Mouse (Mus musculus) C2C12 (cell line): ENCODE results near the gene Samd4b.

ENCODE experiments used
- CEBPB ChIP-seq: IDR thresholded peaks from one replicate; pipeline ENCODE4 v1.6.1; 2011; ENCODE audit warnings: low read depth, mild to moderate bottlenecking, control low read depth, moderate library complexity
- CTCF ChIP-seq: IDR thresholded peaks from one replicate; pipeline ENCODE4 v1.5.1; 2011; ENCODE audit not compliant: control insufficient read depth, insufficient read depth, insufficient read length
- MAX ChIP-seq: IDR thresholded peaks from one replicate; pipeline ENCODE4 v1.6.1; 2011; ENCODE audit warnings: mild to moderate bottlenecking, control low read depth
- MYOD1 ChIP-seq: IDR thresholded peaks from one replicate; pipeline ENCODE4 v1.6.1; 2011; ENCODE audit warnings: low read depth; ENCODE audit not compliant: control insufficient read depth, insufficient read length
- USF1 ChIP-seq: IDR thresholded peaks from one replicate; pipeline ENCODE4 v1.6.1; 2011; ENCODE audit warnings: low read depth, mild to moderate bottlenecking, control low read depth, moderate library complexity

DNA sequence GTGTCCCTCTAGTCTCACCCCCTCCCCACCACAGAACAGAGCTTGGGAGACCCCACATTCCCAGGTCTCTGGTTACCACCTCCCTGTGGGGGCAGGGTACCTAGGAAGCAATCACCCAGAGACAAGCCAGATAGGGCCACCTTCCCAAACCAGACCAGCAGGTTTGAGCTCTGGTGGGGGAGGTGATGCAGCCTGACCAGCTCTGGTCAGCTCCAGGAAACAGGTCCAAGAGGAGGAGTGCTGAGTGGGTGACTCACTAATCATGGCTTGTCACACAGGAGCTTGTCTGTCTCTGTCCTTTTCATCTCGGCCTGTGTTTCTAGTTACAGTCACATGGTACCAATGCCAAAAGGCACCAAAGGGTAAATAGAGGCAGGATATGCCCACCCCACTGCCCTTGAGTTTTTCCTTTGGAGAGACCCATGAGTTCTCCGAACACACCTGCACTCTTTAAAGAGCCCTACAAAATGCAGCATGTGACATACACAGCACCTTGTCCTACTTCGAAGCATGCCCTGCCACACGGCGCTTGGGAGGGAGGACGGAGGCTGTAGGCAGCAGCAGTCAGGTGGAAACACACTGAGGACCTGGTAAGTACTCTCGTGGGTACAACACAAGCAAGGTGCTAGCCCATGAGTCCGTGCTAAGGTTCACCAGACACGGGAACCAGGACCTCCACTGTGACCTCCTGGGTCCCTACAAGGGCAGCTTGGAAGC lies 20.0 kb downstream of the Samd4b start:
- no peak for TF ChIP-seq CTCF
- TF ChIP-seq MYOD1 = no peak
- TF ChIP-seq CEBPB = no peak
- no peak for TF ChIP-seq MAX
- TF ChIP-seq USF1 = no peak
